Mouse (Mus musculus): Measurements from ENCODE around the gene Frmd4b. TPM values are rescaled to one million over a fixed set of nuclear protein-coding genes. Genes with fewer than 3 reads are reported as not detected.

The Frmd4b gene
- polyA plus RNA-seq, 1 experiment from 2014 or later = 15.8 TPM

DNA sequence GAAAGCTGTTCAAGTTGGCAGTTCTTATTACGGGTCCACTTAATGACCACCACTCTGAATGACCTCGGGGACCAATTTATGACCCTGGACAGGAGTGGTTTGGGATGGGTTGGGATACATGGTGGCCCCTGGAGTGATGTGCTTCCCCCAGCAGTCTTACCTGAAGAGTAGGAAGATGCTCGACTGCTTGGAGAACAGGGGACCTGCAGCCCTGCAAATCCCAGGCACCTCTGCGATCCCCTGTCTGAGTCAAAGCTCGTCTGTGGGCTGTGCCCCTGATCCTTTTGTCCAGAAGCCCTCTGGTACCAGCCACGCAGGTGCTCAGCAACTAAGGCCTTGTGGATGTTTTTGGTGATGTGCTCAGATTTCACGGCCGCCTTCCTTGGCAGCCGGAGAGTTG lies 321.9 kb downstream of the Frmd4b start:
- 93% methylated on average over 9 of the region's 9 CpGs for WGBS
- no peak for ATAC-seq (replicated peaks; ENCODE audit: insufficient number of reproducible peaks, low FRiP score, low TSS enrichment, low read depth)
- H3K36me3 ChIP-seq (replicated peaks; ENCODE audit: control insufficient read depth, insufficient read depth, low read depth, low read length) = no peaks in the 10 kb centered on the region

DNA sequence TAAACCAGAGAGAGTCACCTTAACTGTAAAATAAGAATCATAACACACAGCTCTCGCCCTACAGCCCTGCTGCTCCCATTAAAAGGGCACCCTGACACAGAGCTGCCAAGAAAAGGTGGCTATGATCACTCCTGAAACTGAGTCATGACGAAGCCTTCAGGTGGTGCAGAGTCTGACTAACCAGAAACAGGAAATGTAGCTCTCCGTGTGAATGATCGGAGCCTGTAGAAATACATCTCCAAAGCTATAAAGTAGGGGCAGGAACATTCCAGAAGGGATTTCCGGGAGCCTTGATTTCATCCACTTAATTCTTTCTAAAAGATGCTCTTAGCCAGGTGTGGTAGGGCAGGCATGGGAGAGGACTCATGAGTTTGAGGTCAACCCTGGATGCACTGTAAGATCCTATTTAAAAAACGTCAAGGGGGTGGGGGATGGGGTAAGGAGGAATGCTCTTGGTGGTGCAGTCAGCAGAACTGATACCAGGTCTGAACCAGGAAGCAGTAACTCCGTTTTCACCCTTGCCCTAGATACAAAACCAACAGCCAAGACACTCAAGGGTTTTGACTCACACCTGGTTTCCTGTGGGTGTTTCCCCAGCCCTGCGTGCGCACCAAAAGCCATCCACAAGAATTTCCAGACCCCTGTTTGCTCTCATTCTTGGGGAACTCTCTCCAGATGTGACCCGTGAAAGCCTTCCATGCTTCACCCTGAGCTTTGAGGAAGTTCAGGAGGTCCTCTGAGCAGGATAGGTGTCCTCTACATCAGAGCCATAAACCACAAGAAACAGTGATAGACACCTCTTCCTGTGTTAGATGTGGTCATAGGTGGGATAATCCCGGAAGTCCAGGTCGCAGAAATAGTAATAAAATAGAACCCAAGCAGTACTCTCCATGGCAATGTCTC lies 323.4 kb downstream of the Frmd4b start:
- ATAC-seq (replicated peaks; ENCODE audit: insufficient number of reproducible peaks, low FRiP score, low TSS enrichment, low read depth) = no peak
- Histone ChIP-seq H3K9ac (replicated peaks; ENCODE audit: low read length) (no peak overlapping the region), H3K4me3 (ENCODE audit: low read depth, low read length) (no peak overlapping the region), H3K36me3 (replicated peaks; ENCODE audit: control insufficient read depth, insufficient read depth, low read depth, low read length) (no peaks in the 10 kb centered on the region), H3K4me2 (ENCODE audit: low read depth, low read length) (no peak overlapping the region), H3K27ac (replicated peaks; ENCODE audit: low read depth, low read length) (no peak overlapping the region), H3K9me3 (replicated peaks; ENCODE audit: control insufficient read depth, low read length) (no peaks in the 10 kb centered on the region), H3K4me1 (ENCODE audit: control insufficient read depth, insufficient read depth, low read length) (no peaks in the 10 kb centered on the region), H3K27me3 (ENCODE audit: control insufficient read depth, insufficient read depth, low read length) (no peaks in the 10 kb centered on the region)
- 86% methylated on average over 12 of the region's 12 CpGs for WGBS
- no peak for DNase-seq (ENCODE audit: low spot score)

More for the DNA sequence above, 321.9 kb downstream of the Frmd4b start:
- no peak for DNase-seq (ENCODE audit: low spot score)
- Histone ChIP-seq H3K4me3 (ENCODE audit: low read depth, low read length) (no peak overlapping the region), H3K4me2 (ENCODE audit: low read depth, low read length) (no peak overlapping the region), H3K27ac (replicated peaks; ENCODE audit: low read depth, low read length) (no peak overlapping the region), H3K9me3 (replicated peaks; ENCODE audit: control insufficient read depth, low read length) (no peaks in the 10 kb centered on the region), H3K9ac (replicated peaks; ENCODE audit: low read length) (no peak overlapping the region), H3K4me1 (ENCODE audit: control insufficient read depth, insufficient read depth, low read length) (no peaks in the 10 kb centered on the region), H3K27me3 (ENCODE audit: control insufficient read depth, insufficient read depth, low read length) (no peaks in the 10 kb centered on the region)

DNA sequence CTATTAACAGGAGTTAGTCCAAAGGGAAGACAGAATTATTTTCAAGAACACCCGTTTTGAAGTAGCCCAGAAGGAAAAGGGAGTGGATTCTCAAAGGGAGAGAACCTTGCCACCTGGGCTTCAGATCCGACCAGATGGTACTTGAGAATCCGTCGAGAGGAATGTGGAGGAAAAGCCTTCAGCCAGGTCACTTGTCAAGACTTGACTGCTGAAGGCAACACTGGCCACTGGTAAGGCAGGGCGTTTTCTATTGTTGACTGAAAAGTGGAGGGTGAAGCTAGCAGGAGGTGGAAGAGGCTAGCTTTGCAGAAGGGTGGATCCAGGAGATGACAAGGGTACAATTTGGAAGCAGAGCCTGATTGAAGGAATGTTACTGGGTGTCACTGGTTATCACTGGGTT lies 324.4 kb downstream of the Frmd4b start:
- WGBS = 77% methylated on average over 5 of the region's 5 CpGs
- no peak for DNase-seq (ENCODE audit: low spot score)
- H3K9me3 ChIP-seq (replicated peaks; ENCODE audit: control insufficient read depth, low read length) = no peaks in the 10 kb centered on the region
- H3K4me1 ChIP-seq (ENCODE audit: control insufficient read depth, insufficient read depth, low read length) = no peaks in the 10 kb centered on the region
- H3K36me3 ChIP-seq (replicated peaks; ENCODE audit: control insufficient read depth, insufficient read depth, low read depth, low read length) = no peaks in the 10 kb centered on the region
- no peak overlapping the region for H3K27ac ChIP-seq (replicated peaks; ENCODE audit: low read depth, low read length)
- ATAC-seq (replicated peaks; ENCODE audit: insufficient number of reproducible peaks, low FRiP score, low TSS enrichment, low read depth) = no peak
- no peak overlapping the region for H3K4me3 ChIP-seq (ENCODE audit: low read depth, low read length)
- no peaks in the 10 kb centered on the region for H3K27me3 ChIP-seq (ENCODE audit: control insufficient read depth, insufficient read depth, low read length)
- H3K4me2 ChIP-seq (ENCODE audit: low read depth, low read length) = no peak overlapping the region
- no peak overlapping the region for H3K9ac ChIP-seq (replicated peaks; ENCODE audit: low read length)

DNA sequence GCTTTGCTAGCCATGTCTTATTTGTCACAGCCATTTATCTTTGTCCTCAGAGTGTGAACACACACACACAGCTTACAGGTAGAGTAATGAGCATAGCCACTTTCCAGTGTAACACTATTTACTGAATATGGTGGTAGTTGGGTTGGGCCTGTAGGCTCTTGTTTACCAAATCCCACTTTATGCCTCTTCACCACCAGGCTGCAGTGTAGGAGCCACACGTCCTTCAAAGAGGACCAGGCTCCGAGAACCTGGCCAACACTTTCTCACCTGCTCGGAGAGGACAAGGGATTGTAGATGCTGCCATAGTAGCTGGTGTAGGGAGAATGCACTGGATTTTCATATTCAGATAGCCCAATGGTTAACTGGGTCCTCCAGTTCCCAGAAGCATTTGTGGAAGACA lies 325.2 kb downstream of the Frmd4b start:
- Histone ChIP-seq H3K4me1 (ENCODE audit: control insufficient read depth, insufficient read depth, low read length) (no peaks in the 10 kb centered on the region), H3K4me3 (ENCODE audit: low read depth, low read length) (no peak overlapping the region), H3K9ac (replicated peaks; ENCODE audit: low read length) (no peak overlapping the region), H3K27ac (replicated peaks; ENCODE audit: low read depth, low read length) (no peak overlapping the region), H3K36me3 (replicated peaks; ENCODE audit: control insufficient read depth, insufficient read depth, low read depth, low read length) (no peaks in the 10 kb centered on the region), H3K9me3 (replicated peaks; ENCODE audit: control insufficient read depth, low read length) (no peaks in the 10 kb centered on the region), H3K27me3 (ENCODE audit: control insufficient read depth, insufficient read depth, low read length) (no peaks in the 10 kb centered on the region), H3K4me2 (ENCODE audit: low read depth, low read length) (no peak overlapping the region)
- DNase-seq (ENCODE audit: low spot score) (no peak), ATAC-seq (replicated peaks; ENCODE audit: insufficient number of reproducible peaks, low FRiP score, low TSS enrichment, low read depth) (no peak)
- 90% methylated on average over 3 of the region's 3 CpGs for WGBS

DNA sequence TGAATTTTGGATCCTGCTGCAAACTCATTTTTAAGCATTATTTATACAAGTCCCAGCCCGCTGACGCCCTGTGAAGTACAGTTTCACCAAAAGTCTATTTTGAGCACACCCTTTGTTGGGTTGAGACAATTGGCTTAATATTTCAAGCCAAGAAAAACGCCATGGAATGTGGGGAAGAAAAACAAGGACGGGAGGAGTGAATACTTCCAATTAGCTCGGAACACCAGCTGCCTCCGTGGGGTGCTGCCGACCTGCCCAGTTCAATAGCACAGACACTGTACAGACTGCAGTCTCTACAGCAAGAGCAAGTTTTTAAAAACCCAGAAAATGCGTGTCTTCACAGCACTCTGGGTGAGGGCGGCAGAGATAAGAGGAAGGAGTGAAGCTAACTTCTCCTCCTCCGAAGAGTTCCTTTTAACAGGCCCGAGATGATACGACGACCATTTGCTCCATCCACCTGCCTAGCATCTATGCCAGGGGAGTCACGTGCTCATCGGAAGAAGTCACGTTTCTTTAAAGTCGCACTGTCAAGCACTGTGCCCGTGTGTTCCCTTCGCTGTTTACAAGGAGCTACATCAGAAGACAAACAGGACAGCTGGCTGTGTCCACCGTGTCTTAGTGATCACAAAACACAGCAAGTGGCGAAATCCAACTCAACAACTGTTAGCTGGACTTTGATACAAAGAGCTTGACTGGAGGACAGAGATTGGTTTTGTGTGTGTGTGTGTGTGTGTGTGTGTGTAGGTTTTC lies 326.0 kb downstream of the Frmd4b start:
- Histone ChIP-seq H3K9ac (replicated peaks; ENCODE audit: low read length) (no peak overlapping the region), H3K4me2 (ENCODE audit: low read depth, low read length) (no peak overlapping the region), H3K27me3 (ENCODE audit: control insufficient read depth, insufficient read depth, low read length) (no peaks in the 10 kb centered on the region), H3K27ac (replicated peaks; ENCODE audit: low read depth, low read length) (no peak overlapping the region; the same call in 1 of the 2 replicates), H3K36me3 (replicated peaks; ENCODE audit: control insufficient read depth, insufficient read depth, low read depth, low read length) (no peaks in the 10 kb centered on the region), H3K4me1 (ENCODE audit: control insufficient read depth, insufficient read depth, low read length) (no peaks in the 10 kb centered on the region), H3K4me3 (ENCODE audit: low read depth, low read length) (no peak overlapping the region), H3K9me3 (replicated peaks; ENCODE audit: control insufficient read depth, low read length) (no peaks in the 10 kb centered on the region)
- no peak for DNase-seq (ENCODE audit: low spot score)
- 77% methylated on average over 21 of the region's 21 CpGs for WGBS
- no peak for ATAC-seq (replicated peaks; ENCODE audit: insufficient number of reproducible peaks, low FRiP score, low TSS enrichment, low read depth)

DNA sequence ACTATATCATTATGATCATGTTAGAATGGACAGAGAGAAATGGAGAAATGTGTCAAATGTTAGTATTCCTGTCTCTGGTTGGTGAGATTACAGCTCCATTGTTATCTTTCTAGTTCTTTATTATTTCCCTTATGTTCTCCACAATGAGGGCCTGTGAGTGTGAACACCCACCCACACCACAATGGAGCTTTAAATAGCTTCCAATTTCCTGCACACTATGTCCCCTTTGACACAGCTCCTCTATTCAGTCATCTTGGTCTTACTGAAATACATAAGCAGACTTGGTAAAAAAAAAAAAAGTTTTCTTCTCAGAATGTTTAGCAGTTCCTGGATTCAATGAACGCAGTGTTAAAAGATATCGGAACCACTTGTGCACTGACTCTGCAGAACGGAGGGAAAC lies 326.7 kb downstream of the Frmd4b start:
- Histone ChIP-seq H3K4me3 (ENCODE audit: low read depth, low read length) (no peak overlapping the region), H3K4me1 (ENCODE audit: control insufficient read depth, insufficient read depth, low read length) (no peaks in the 10 kb centered on the region), H3K36me3 (replicated peaks; ENCODE audit: control insufficient read depth, insufficient read depth, low read depth, low read length) (no peaks in the 10 kb centered on the region), H3K27ac (replicated peaks; ENCODE audit: low read depth, low read length) (no peak overlapping the region), H3K4me2 (ENCODE audit: low read depth, low read length) (no peak overlapping the region), H3K9me3 (replicated peaks; ENCODE audit: control insufficient read depth, low read length) (no peaks in the 10 kb centered on the region), H3K9ac (replicated peaks; ENCODE audit: low read length) (no peak overlapping the region), H3K27me3 (ENCODE audit: control insufficient read depth, insufficient read depth, low read length) (no peaks in the 10 kb centered on the region)
- DNase-seq (ENCODE audit: low spot score) (no peak), ATAC-seq (replicated peaks; ENCODE audit: insufficient number of reproducible peaks, low FRiP score, low TSS enrichment, low read depth) (no peak)
- WGBS = 74% methylated on average over 3 of the region's 3 CpGs

DNA sequence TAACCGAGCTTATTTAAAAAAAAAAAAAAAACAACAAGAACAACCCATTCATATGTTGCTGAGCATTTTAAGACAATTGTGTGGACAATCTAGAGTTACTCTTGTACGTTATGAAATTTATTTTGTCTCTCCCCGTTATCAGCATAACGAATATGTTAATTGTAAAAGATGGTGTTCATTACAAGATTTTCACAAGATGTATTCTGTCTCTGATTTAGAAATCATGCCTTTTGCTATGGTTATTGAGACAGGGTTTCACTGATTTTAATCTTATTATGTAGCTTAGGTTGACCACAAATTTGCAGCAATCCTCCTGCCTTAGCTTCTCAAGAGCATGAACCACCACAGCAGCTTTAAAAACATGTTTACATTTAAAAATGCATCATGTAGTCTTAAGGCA lies 327.5 kb downstream of the Frmd4b start:
- ATAC-seq (replicated peaks; ENCODE audit: insufficient number of reproducible peaks, low FRiP score, low TSS enrichment, low read depth) = no peak
- no peak overlapping the region for H3K4me2 ChIP-seq (ENCODE audit: low read depth, low read length)
- H3K36me3 ChIP-seq (replicated peaks; ENCODE audit: control insufficient read depth, insufficient read depth, low read depth, low read length) = no peaks in the 10 kb centered on the region
- no peaks in the 10 kb centered on the region for H3K4me1 ChIP-seq (ENCODE audit: control insufficient read depth, insufficient read depth, low read length)
- H3K9ac ChIP-seq (replicated peaks; ENCODE audit: low read length) = no peak overlapping the region
- no peak overlapping the region for H3K4me3 ChIP-seq (ENCODE audit: low read depth, low read length)
- H3K9me3 ChIP-seq (replicated peaks; ENCODE audit: control insufficient read depth, low read length) = no peaks in the 10 kb centered on the region
- H3K27ac ChIP-seq (replicated peaks; ENCODE audit: low read depth, low read length) = no peak overlapping the region
- DNase-seq (ENCODE audit: low spot score) = no peak
- H3K27me3 ChIP-seq (ENCODE audit: control insufficient read depth, insufficient read depth, low read length) = no peaks in the 10 kb centered on the region
- 88% methylated on average over 4 of the region's 4 CpGs for WGBS

DNA sequence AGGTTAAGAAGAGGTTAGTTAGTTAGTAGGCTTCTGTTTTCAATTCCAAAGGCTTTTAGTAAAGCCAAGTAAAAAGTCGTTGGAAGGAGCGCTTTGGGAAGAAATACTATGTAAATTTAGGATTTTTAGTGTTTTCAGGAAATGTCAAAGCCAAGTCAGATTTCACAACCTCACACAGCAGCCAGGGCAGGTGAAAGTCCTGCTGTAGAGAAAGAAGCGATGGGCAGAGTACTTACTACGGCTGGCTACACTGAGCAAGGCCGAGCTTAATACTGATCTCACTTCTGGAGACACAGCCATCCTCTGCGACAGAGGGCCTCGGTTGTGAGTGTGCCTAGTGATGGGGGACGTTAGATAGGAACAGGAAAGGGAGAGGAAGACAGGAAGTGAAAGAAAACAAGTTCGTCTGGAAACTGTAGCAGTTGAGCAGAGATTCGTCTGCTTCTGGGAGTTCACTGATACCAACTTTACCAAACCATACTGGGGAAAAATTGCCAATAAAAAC lies 328.0 kb downstream of the Frmd4b start:
- H3K27me3 ChIP-seq (ENCODE audit: control insufficient read depth, insufficient read depth, low read length) = no peaks in the 10 kb centered on the region
- no peak overlapping the region for H3K4me2 ChIP-seq (ENCODE audit: low read depth, low read length)
- no peak for ATAC-seq (replicated peaks; ENCODE audit: insufficient number of reproducible peaks, low FRiP score, low TSS enrichment, low read depth)
- no peak overlapping the region for H3K27ac ChIP-seq (replicated peaks; ENCODE audit: low read depth, low read length)
- WGBS = 53% methylated on average over 10 of the region's 10 CpGs
- H3K4me1 ChIP-seq (ENCODE audit: control insufficient read depth, insufficient read depth, low read length) = no peaks in the 10 kb centered on the region
- no peaks in the 10 kb centered on the region for H3K9me3 ChIP-seq (replicated peaks; ENCODE audit: control insufficient read depth, low read length)
- H3K4me3 ChIP-seq (ENCODE audit: low read depth, low read length) = no peak overlapping the region
- H3K9ac ChIP-seq (replicated peaks; ENCODE audit: low read length) = no peak overlapping the region
- no peaks in the 10 kb centered on the region for H3K36me3 ChIP-seq (replicated peaks; ENCODE audit: control insufficient read depth, insufficient read depth, low read depth, low read length)
- no peak for DNase-seq (ENCODE audit: low spot score)

All from embryonic facial prominence, embryonic 11.5 days (tissue).